8 mouse cellular contexts compared by ENCODE assay signal in the genomic region with DNA sequence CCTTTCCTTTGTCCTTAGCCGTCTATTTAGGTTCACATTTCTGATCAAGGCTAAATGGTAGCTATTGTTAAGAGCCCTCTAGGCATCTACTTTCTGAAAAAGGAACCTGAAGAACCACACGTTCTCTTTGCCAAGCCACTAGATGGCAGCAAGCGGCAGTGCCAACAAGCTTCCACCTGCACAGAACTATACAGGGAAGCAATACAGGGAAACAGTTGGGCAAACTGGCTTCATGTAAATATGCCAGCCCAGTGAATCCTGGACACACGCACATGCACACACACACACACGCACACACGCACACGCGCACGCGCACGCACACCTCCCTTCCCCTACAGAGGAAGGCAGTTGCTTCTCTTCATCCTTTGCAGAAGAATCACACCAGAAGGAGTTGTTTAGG. TPM values are rescaled to one million over a fixed set of nuclear protein-coding genes. Genes with fewer than 3 reads are reported as not detected.
DNase-seq lines count a peak whose midpoint lies in the region.

No protein-coding gene starts in this region.

- DNase-seq in urinary bladder, adult 18-20 months (ENCODE audit: low spot score in 2 of 2), result peak; percentile 26 to 31
- DNase-seq in urinary bladder, postnatal 10 days (ENCODE audit: low spot score), result no peak
- DNase-seq in cerebellum, postnatal 4 days (ENCODE audit: low spot score in 2 of 2), result peak; percentile 37 to 70
- DNase-seq in gastrocnemius, postnatal 14 days, result peak; percentile 30
- DNase-seq in kidney, adult 8-10 months, result peak; percentile 60 to 67
- peak; percentile 80 for DNase-seq in left cerebral cortex, postnatal 4 days
- peak; percentile 45 for DNase-seq in naive thymus-derived CD4-positive, alpha-beta T cell, adult 2 months (ENCODE audit: low read depth)
- DNase-seq in testis, postnatal 14 days (ENCODE audit: low spot score), result peak; percentile 17

- intact Hi-C loops in gastrocnemius, postnatal 14 days (cut with DNase I; ENCODE audit: low total_unique reads), result loop anchor here (10.0 kb wide), 1 partner anchor 497 kb away; no protein-coding TSS in a partner anchor
- intact Hi-C loops in left cerebral cortex, postnatal 4 days (cut with DNase I), result loop anchor here (2.0 to 10.0 kb wide), 2 partner anchors 307 to 497 kb away; no protein-coding TSS in a partner anchor

RNA-seq across cellular contexts. Expression of a gene that starts 7.1 kb away (rescaled TPM):
- total RNA-seq in gastrocnemius, postnatal 14 days (2021), result not detected
- total RNA-seq in left cerebral cortex, postnatal 4 days (2021), result not detected
